Mouse (Mus musculus): ENCODE data around the gene Tfap4. TPM values are rescaled to one million over a fixed set of nuclear protein-coding genes. Genes with fewer than 3 reads are reported as not detected.

The Tfap4 gene
- 5.4 and 6.9 TPM in 2 replicates for polyA plus RNA-seq (2012; rRNA removed)
- 4.6 and 4.8 TPM in 2 replicates for polyA plus RNA-seq (2014; fragmentation: Nextera tagmentation; extraction: Ambion mirVana)

GRCm38 (mm10) chr16:4559715-4560144 is at the start of gene Tfap4:
Tfap4 (minus strand) TSS chr16:4559854.
- Histone ChIP-seq H3K4me1 (replicated peaks; ENCODE audit: control insufficient read depth in 2 of 2, insufficient read depth in 2 of 2, low read length in 1 of 2) (peaks cover 22 to 28% of the 10 kb centered on the region in 2 experiments), H3K4me3 (ENCODE audit: insufficient read depth in 1 of 2, low read depth in 2 of 2, low read length in 2 of 2) (peak within 1 kb of the TSS; percentile 72 to 87), H3K9ac (replicated peaks) (peak within 1 kb of the TSS; percentile 79), H3K36me3 (replicated peaks; ENCODE audit: control insufficient read depth, insufficient read depth, low read depth) (no peaks in the 10 kb centered on the region), H3K27ac (peak within 1 kb of the TSS; percentile 85), H3K4me2 (ENCODE audit: low read depth) (peak within 1 kb of the TSS; percentile 89), H3K27me3 (ENCODE audit: control insufficient read depth, insufficient read depth, low read length) (no peaks in the 10 kb centered on the region), H3K9me3 (ENCODE audit: control insufficient read depth, low read length) (no peaks in the 10 kb centered on the region)
- WGBS (ENCODE audit: insufficient replicate concordance): 0% methylated on average over 17 of the region's 17 CpGs
- TF ChIP-seq CTCF (IDR thresholded peaks at IDR 0.05; ENCODE audit: low read depth): peak; percentile 64
- TF ChIP-seq EP300 (IDR thresholded peaks at IDR 0.05; ENCODE audit: low read depth): no peak
- DNase-seq (ENCODE audit: low read depth in 3 of 3, low spot score in 3 of 3) (peak; percentile 76 to 77 (median 76)), ATAC-seq (ENCODE audit: insufficient read depth) (peak; percentile 32)

- no peak overlapping the region for H3K27ac ChIP-seq
- H3K36me3 ChIP-seq (replicated peaks; ENCODE audit: control insufficient read depth, insufficient read depth, low read depth): no peaks in the 10 kb centered on the region
- no peaks in the 10 kb centered on the region for H3K27me3 ChIP-seq (ENCODE audit: control insufficient read depth, insufficient read depth, low read length)
- no peak for DNase-seq (ENCODE audit: low read depth in 3 of 3, low spot score in 3 of 3)
- no peak overlapping the region for H3K4me3 ChIP-seq (ENCODE audit: insufficient read depth in 1 of 2, low read depth in 2 of 2, low read length in 2 of 2)
- no peak overlapping the region for H3K4me2 ChIP-seq (ENCODE audit: low read depth)
- no peak overlapping the region for H3K9ac ChIP-seq (replicated peaks)
- no peak for ATAC-seq (ENCODE audit: insufficient read depth)
- H3K9me3 ChIP-seq (ENCODE audit: control insufficient read depth, low read length): no peaks in the 10 kb centered on the region
- TF ChIP-seq CTCF (IDR thresholded peaks at IDR 0.05; ENCODE audit: low read depth) (no peak), EP300 (IDR thresholded peaks at IDR 0.05; ENCODE audit: low read depth) (no peak)
- WGBS (ENCODE audit: insufficient replicate concordance): 77% methylated on average over 19 of the region's 19 CpGs
- H3K4me1 ChIP-seq (replicated peaks; ENCODE audit: control insufficient read depth in 2 of 2, insufficient read depth in 2 of 2, low read length in 1 of 2): peaks cover 0 to 19% of the 10 kb centered on the region in 2 experiments; a peak in 2 of 4 replicates
Observed at GRCm38 (mm10) chr16:4608532-4609059, 48.9 kb upstream of the Tfap4 start.

GRCm38 (mm10) chr16:4607818-4608531 is 48.3 kb upstream of the Tfap4 start:
- no peak for TF ChIP-seq EP300 (IDR thresholded peaks at IDR 0.05; ENCODE audit: low read depth)
- TF ChIP-seq CTCF (IDR thresholded peaks at IDR 0.05; ENCODE audit: low read depth): peak; percentile 98
- peak; percentile 55 to 58 (median 58) for DNase-seq (ENCODE audit: low read depth in 3 of 3, low spot score in 3 of 3)
- no peaks in the 10 kb centered on the region for H3K27me3 ChIP-seq (ENCODE audit: control insufficient read depth, insufficient read depth, low read length)
- H3K27ac ChIP-seq: no peak overlapping the region
- no peak overlapping the region for H3K4me3 ChIP-seq (ENCODE audit: insufficient read depth in 1 of 2, low read depth in 2 of 2, low read length in 2 of 2)
- no peaks in the 10 kb centered on the region for H3K36me3 ChIP-seq (replicated peaks; ENCODE audit: control insufficient read depth, insufficient read depth, low read depth)
- H3K4me1 ChIP-seq (replicated peaks; ENCODE audit: control insufficient read depth in 2 of 2, insufficient read depth in 2 of 2, low read length in 1 of 2): peaks cover 0 to 19% of the 10 kb centered on the region in 2 experiments; a peak in 2 of 4 replicates
- 41% methylated on average over 9 of the region's 9 CpGs for WGBS (ENCODE audit: insufficient replicate concordance)
- no peaks in the 10 kb centered on the region for H3K9me3 ChIP-seq (ENCODE audit: control insufficient read depth, low read length)
- H3K4me2 ChIP-seq (ENCODE audit: low read depth): no peak overlapping the region
- no peak overlapping the region for H3K9ac ChIP-seq (replicated peaks)
- 0 out of 2 replicates have a peak, but pooled peaks have one; percentile 43 for ATAC-seq (ENCODE audit: insufficient read depth)

GRCm38 (mm10) chr16:4606431-4607084 is 46.9 kb upstream of the Tfap4 start:
- H3K4me3 ChIP-seq (ENCODE audit: insufficient read depth in 1 of 2, low read depth in 2 of 2, low read length in 2 of 2): no peak overlapping the region
- no peak overlapping the region for H3K27ac ChIP-seq
- H3K36me3 ChIP-seq (replicated peaks; ENCODE audit: control insufficient read depth, insufficient read depth, low read depth): no peaks in the 10 kb centered on the region
- H3K27me3 ChIP-seq (ENCODE audit: control insufficient read depth, insufficient read depth, low read length): no peaks in the 10 kb centered on the region
- DNase-seq (ENCODE audit: low read depth in 3 of 3, low spot score in 3 of 3) (no peak), ATAC-seq (ENCODE audit: insufficient read depth) (no peak)
- H3K4me1 ChIP-seq (replicated peaks; ENCODE audit: control insufficient read depth in 2 of 2, insufficient read depth in 2 of 2, low read length in 1 of 2): peaks cover 0 to 27% of the 10 kb centered on the region in 2 experiments; a peak in 2 of 4 replicates
- no peak overlapping the region for H3K4me2 ChIP-seq (ENCODE audit: low read depth)
- WGBS (ENCODE audit: insufficient replicate concordance): 27% methylated on average over 5 of the region's 5 CpGs
- H3K9me3 ChIP-seq (ENCODE audit: control insufficient read depth, low read length): no peaks in the 10 kb centered on the region
- H3K9ac ChIP-seq (replicated peaks): no peak overlapping the region
- no peak for TF ChIP-seq EP300 (IDR thresholded peaks at IDR 0.05; ENCODE audit: low read depth)
- peak; percentile 73 for TF ChIP-seq CTCF (IDR thresholded peaks at IDR 0.05; ENCODE audit: low read depth)

Data from liver, embryonic 14.5 days (tissue).